Mouse (Mus musculus): Measurements from ENCODE around the gene Pde11a. TPM values are rescaled to one million over a fixed set of nuclear protein-coding genes. Genes with fewer than 3 reads are reported as not detected.

The Pde11a gene
- polyA plus RNA-seq, 1 experiment from 2014 or later: 0.23 TPM

DNA sequence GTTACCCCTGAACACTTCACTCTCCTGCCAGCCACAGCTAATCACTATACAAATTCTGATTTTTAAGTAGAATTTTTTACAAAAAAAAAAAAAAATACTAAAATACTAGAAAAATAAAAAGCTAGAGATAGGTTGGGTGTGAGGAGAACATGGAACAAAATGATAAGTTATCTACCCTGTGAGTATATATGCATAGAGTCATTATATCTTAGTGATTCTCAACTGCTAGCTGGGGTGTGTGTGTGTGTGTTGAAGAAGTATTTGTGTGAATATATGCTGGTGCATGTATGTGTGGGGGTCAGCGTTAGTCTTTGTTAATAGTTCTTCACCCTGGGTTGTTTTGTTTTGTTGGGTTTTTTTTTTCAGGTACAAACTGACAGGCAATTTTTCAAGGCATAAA lies 69.1 kb downstream of the Pde11a start:
- Histone ChIP-seq H3K27me3 (replicated peaks; ENCODE audit: control insufficient read depth, insufficient read depth, low read length) (no peaks in the 10 kb centered on the region), H3K36me3 (ENCODE audit: control insufficient read depth, insufficient read depth, low read length) (no peaks in the 10 kb centered on the region), H3K4me1 (ENCODE audit: control insufficient read depth, insufficient read depth, low read length) (no peaks in the 10 kb centered on the region), H3K9ac (ENCODE audit: low read depth, low read length) (no peak overlapping the region), H3K4me3 (ENCODE audit: low read length) (no peak overlapping the region), H3K9me3 (ENCODE audit: control insufficient read depth, low read length) (no peaks in the 10 kb centered on the region), H3K4me2 (ENCODE audit: low read depth, low read length) (no peak overlapping the region), H3K27ac (ENCODE audit: low read length) (no peak overlapping the region)
- no peak for ATAC-seq
- WGBS: 79% methylated on average over 1 of the region's 1 CpGs

DNA sequence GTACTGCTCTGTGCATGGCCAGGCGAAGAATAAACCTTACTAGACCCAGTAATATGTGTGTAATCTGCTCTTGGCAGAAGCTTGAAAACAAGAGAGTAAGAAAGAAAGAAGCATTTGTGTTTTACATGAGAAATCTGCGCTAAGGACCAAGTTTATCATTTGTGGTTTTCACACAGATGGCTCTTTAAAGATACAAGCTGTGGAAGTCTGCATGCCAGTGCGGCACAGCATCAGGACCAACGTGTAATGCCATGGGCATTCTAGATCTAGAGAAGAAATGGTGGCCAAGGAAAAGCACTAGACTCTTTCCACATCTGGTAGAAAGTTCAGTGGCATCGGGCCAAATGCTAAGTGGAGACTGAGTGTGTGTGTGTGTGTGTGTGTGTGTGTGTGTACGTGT lies 71.2 kb downstream of the Pde11a start:
- no peaks in the 10 kb centered on the region for H3K9me3 ChIP-seq (ENCODE audit: control insufficient read depth, low read length)
- no peaks in the 10 kb centered on the region for H3K27me3 ChIP-seq (replicated peaks; ENCODE audit: control insufficient read depth, insufficient read depth, low read length)
- ATAC-seq: no peak
- H3K27ac ChIP-seq (ENCODE audit: low read length): no peak overlapping the region
- H3K9ac ChIP-seq (ENCODE audit: low read depth, low read length): no peak overlapping the region
- no peaks in the 10 kb centered on the region for H3K4me1 ChIP-seq (ENCODE audit: control insufficient read depth, insufficient read depth, low read length)
- 87% methylated on average over 6 of the region's 6 CpGs for WGBS
- H3K4me3 ChIP-seq (ENCODE audit: low read length): no peak overlapping the region
- no peaks in the 10 kb centered on the region for H3K36me3 ChIP-seq (ENCODE audit: control insufficient read depth, insufficient read depth, low read length)
- no peak overlapping the region for H3K4me2 ChIP-seq (ENCODE audit: low read depth, low read length)

DNA sequence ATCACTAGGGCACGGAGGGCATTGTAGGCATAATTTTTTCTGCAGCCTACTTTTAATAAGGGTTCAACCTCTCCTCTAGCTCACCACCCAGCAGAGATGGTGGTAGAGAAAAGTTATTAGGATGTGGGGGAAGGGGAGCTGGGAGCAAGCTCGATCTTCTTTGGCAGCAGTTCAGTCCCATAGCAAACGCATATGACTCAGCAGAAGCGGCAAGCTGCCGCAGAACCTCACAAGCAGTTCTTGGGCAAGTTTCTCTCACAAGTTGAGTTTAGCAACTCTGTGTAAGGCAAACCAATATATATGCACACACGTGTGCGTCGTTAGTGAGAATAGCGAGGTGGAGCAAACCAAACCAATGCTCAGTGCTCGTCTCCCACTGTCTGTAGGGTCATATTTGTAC lies 72.0 kb downstream of the Pde11a start:
- WGBS: 80% methylated on average over 10 of the region's 10 CpGs
- Histone ChIP-seq H3K4me2 (ENCODE audit: low read depth, low read length) (no peak overlapping the region), H3K4me3 (ENCODE audit: low read length) (no peak overlapping the region), H3K27ac (ENCODE audit: low read length) (no peak overlapping the region), H3K27me3 (replicated peaks; ENCODE audit: control insufficient read depth, insufficient read depth, low read length) (no peaks in the 10 kb centered on the region), H3K9ac (ENCODE audit: low read depth, low read length) (no peak overlapping the region), H3K36me3 (ENCODE audit: control insufficient read depth, insufficient read depth, low read length) (no peaks in the 10 kb centered on the region), H3K9me3 (ENCODE audit: control insufficient read depth, low read length) (no peaks in the 10 kb centered on the region), H3K4me1 (ENCODE audit: control insufficient read depth, insufficient read depth, low read length) (no peaks in the 10 kb centered on the region)
- no peak for ATAC-seq

DNA sequence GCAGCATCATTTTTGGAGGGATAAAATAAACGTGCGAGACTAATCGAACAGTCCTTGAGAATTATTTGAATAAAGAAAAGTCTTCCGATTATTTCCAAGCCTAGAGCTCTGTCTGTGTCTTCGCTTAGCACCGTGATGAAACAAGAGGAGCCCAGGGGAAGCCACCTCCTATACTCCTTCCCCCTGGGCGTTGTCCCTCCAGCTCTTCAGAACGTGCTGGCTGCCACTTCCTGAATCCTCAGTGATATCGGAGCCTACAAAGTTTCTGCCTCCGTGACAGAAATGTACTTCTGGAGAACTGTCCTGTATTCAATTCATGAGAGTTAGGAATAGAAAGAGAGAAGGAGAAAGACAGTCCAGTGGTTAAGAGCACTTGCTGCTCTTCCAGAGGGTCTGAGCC lies 74.3 kb downstream of the Pde11a start:
- 71% methylated on average over 10 of the region's 10 CpGs for WGBS
- Histone ChIP-seq H3K4me3 (ENCODE audit: low read length) (no peak overlapping the region), H3K9me3 (ENCODE audit: control insufficient read depth, low read length) (no peaks in the 10 kb centered on the region), H3K9ac (ENCODE audit: low read depth, low read length) (no peak overlapping the region), H3K36me3 (ENCODE audit: control insufficient read depth, insufficient read depth, low read length) (no peaks in the 10 kb centered on the region), H3K27ac (ENCODE audit: low read length) (no peak overlapping the region), H3K4me2 (ENCODE audit: low read depth, low read length) (no peak overlapping the region), H3K27me3 (replicated peaks; ENCODE audit: control insufficient read depth, insufficient read depth, low read length) (no peaks in the 10 kb centered on the region), H3K4me1 (ENCODE audit: control insufficient read depth, insufficient read depth, low read length) (no peaks in the 10 kb centered on the region)
- ATAC-seq: no peak

DNA sequence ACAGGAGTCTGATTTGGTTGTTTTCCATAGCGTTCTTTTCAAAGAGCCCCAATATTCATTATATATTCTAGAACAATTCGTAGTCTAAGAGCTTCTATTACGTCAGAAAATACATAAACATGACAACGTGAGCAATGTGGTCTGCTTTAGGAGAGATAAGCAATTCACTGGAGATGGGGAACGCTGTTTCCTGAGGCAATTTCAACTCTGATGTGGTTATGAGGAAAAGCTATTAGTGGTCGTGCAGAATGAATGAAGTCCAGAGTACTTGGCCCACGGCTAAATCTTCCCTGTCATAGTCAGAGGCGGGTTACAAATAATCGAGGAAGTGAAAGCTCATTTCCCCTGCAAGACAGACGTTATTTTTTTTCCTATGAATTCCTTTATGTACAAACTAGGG lies 75.9 kb downstream of the Pde11a start:
- 55% methylated on average over 10 of the region's 10 CpGs for whole genome bisulfite sequencing
- H3K9me3 ChIP-seq (ENCODE audit: control insufficient read depth, low read length): no peaks in the 10 kb centered on the region
- H3K4me1 ChIP-seq (ENCODE audit: control insufficient read depth, insufficient read depth, low read length): no peaks in the 10 kb centered on the region
- no peak overlapping the region for H3K9ac ChIP-seq (ENCODE audit: low read depth, low read length)
- no peaks in the 10 kb centered on the region for H3K27me3 ChIP-seq (replicated peaks; ENCODE audit: control insufficient read depth, insufficient read depth, low read length)
- H3K4me2 ChIP-seq (ENCODE audit: low read depth, low read length): no peak overlapping the region
- no peak overlapping the region for H3K27ac ChIP-seq (ENCODE audit: low read length)
- no peaks in the 10 kb centered on the region for H3K36me3 ChIP-seq (ENCODE audit: control insufficient read depth, insufficient read depth, low read length)
- no peak overlapping the region for H3K4me3 ChIP-seq (ENCODE audit: low read length)
- no peak for ATAC-seq

DNA sequence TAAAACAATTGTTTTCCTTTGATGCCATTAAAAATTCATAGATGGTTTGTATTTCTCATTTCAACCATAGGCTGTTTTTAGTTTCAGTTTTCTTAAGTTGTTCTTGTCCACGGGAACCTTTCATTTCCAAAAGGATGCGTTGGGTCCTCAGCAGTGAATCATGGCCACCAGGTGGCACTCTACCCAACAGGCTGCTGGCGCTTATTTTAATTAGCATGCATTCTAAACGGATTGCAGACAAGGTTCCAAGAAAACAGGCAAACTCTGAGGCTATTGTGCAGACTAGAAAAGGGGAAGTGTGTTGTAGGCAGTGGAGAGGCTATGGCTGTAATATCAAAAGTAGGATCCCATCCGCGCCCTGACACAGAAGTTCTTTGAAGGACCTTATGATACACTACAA lies 83.7 kb downstream of the Pde11a start:
- Histone ChIP-seq H3K4me3 (ENCODE audit: low read length) (no peak overlapping the region), H3K9ac (ENCODE audit: low read depth, low read length) (no peak overlapping the region), H3K4me1 (ENCODE audit: control insufficient read depth, insufficient read depth, low read length) (no peaks in the 10 kb centered on the region), H3K27me3 (replicated peaks; ENCODE audit: control insufficient read depth, insufficient read depth, low read length) (no peaks in the 10 kb centered on the region), H3K36me3 (ENCODE audit: control insufficient read depth, insufficient read depth, low read length) (no peaks in the 10 kb centered on the region), H3K27ac (ENCODE audit: low read length) (no peak overlapping the region), H3K9me3 (ENCODE audit: control insufficient read depth, low read length) (no peaks in the 10 kb centered on the region), H3K4me2 (ENCODE audit: low read depth, low read length) (no peak overlapping the region)
- 46% methylated on average over 6 of the region's 6 CpGs for WGBS
- no peak for ATAC-seq

DNA sequence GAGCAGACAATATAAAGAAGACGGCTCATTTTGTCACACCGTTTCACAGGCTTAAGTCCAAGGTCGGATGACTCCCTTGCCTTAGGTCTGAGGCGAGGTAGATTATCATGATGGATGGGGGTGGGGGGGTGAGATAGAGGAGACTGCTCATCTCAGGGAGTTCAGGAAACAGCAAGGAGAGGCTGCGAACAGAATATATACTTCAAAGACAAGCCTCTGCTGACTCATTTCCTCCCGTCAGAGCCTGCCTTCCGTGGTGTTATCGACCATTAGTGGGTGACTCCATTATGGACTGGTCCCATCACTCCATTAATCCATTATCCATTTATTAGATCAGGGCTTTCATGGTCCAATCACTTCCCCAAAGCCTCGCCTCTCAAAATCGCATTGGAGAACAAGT lies 87.2 kb downstream of the Pde11a start:
- 84% methylated on average over 10 of the region's 10 CpGs for WGBS
- no peak for ATAC-seq
- no peak overlapping the region for H3K4me3 ChIP-seq (ENCODE audit: low read length)
- H3K9me3 ChIP-seq (ENCODE audit: control insufficient read depth, low read length): no peaks in the 10 kb centered on the region
- H3K9ac ChIP-seq (ENCODE audit: low read depth, low read length): no peak overlapping the region
- no peaks in the 10 kb centered on the region for H3K27me3 ChIP-seq (replicated peaks; ENCODE audit: control insufficient read depth, insufficient read depth, low read length)
- no peaks in the 10 kb centered on the region for H3K4me1 ChIP-seq (ENCODE audit: control insufficient read depth, insufficient read depth, low read length)
- no peak overlapping the region for H3K27ac ChIP-seq (ENCODE audit: low read length)
- no peak overlapping the region for H3K4me2 ChIP-seq (ENCODE audit: low read depth, low read length)
- H3K36me3 ChIP-seq (ENCODE audit: control insufficient read depth, insufficient read depth, low read length): no peaks in the 10 kb centered on the region

DNA sequence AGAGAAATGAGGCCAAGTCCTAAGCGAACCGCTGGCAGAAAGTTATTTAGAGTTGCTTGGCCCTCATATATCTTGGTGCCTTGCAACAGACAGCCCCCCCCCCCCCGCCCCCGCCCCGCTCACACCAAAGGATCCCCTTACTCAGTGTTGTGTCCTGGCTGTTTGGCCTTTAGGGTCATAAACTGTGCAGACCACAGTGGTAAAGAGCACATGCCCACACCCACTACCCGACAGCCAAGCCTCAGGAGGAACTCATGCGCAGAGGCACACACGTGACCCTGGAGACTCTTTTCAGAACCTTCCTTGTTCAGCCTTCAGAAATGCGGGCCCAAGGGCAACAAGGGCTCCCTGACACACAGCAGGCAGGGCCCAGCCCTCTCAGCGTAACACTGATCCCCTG lies 90.3 kb downstream of the Pde11a start:
- Histone ChIP-seq H3K27ac (ENCODE audit: low read length) (no peak overlapping the region), H3K9me3 (ENCODE audit: control insufficient read depth, low read length) (no peaks in the 10 kb centered on the region), H3K4me2 (ENCODE audit: low read depth, low read length) (no peak overlapping the region), H3K4me3 (ENCODE audit: low read length) (no peak overlapping the region), H3K36me3 (ENCODE audit: control insufficient read depth, insufficient read depth, low read length) (no peaks in the 10 kb centered on the region), H3K9ac (ENCODE audit: low read depth, low read length) (no peak overlapping the region), H3K27me3 (replicated peaks; ENCODE audit: control insufficient read depth, insufficient read depth, low read length) (no peaks in the 10 kb centered on the region), H3K4me1 (ENCODE audit: control insufficient read depth, insufficient read depth, low read length) (no peaks in the 10 kb centered on the region)
- WGBS: 59% methylated on average over 10 of the region's 10 CpGs
- ATAC-seq: no peak

DNA sequence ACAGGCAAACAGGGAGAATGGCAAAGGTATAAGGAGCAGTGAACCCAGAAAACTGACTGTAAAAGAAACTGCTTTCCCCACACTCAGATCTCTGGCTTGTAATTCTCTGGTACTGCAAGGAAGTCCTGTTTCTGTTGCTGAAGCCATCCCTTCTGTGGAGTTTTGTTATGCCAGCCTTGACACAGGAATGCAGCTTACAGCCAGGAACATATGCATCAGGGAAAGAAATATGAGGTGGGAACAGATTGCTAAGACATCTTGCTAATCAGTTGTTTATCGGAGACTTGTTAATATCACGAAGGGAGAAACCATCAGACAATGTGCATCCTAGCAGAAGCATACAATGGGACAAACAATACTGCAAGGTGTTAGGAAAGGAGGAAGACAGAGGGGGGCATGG lies 99.4 kb downstream of the Pde11a start:
- no peaks in the 10 kb centered on the region for H3K4me1 ChIP-seq (ENCODE audit: control insufficient read depth, insufficient read depth, low read length)
- H3K27me3 ChIP-seq (replicated peaks; ENCODE audit: control insufficient read depth, insufficient read depth, low read length): no peaks in the 10 kb centered on the region
- H3K9ac ChIP-seq (ENCODE audit: low read depth, low read length): no peak overlapping the region
- no peaks in the 10 kb centered on the region for H3K36me3 ChIP-seq (ENCODE audit: control insufficient read depth, insufficient read depth, low read length)
- no peak overlapping the region for H3K4me2 ChIP-seq (ENCODE audit: low read depth, low read length)
- no peak overlapping the region for H3K27ac ChIP-seq (ENCODE audit: low read length)
- WGBS: 75% methylated on average over 2 of the region's 2 CpGs
- no peak overlapping the region for H3K4me3 ChIP-seq (ENCODE audit: low read length)
- no peaks in the 10 kb centered on the region for H3K9me3 ChIP-seq (ENCODE audit: control insufficient read depth, low read length)
- no peak for ATAC-seq

DNA sequence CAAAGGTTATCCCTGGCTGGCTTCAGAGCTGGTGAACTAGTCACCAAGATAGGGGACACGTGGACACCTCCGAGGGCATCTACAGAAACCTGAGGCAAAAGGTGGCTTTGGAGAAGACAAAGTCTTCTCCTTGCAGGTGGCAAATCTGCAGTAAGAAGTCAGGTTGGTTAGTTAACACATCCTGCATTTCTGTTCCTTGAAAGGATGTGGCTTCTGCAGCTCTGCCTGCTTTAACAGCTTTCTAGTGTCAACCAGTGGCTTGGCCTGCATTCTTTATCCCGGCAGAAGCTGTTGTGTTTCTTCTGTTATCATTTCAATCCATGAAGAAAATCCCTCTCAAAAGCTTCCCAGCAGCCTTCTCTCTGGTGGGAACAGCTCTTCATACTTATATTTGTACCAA lies 100.1 kb downstream of the Pde11a start:
- ATAC-seq: no peak
- Histone ChIP-seq H3K4me1 (ENCODE audit: control insufficient read depth, insufficient read depth, low read length) (no peaks in the 10 kb centered on the region), H3K27ac (ENCODE audit: low read length) (no peak overlapping the region), H3K9me3 (ENCODE audit: control insufficient read depth, low read length) (no peaks in the 10 kb centered on the region), H3K4me2 (ENCODE audit: low read depth, low read length) (no peak overlapping the region), H3K27me3 (replicated peaks; ENCODE audit: control insufficient read depth, insufficient read depth, low read length) (no peaks in the 10 kb centered on the region), H3K36me3 (ENCODE audit: control insufficient read depth, insufficient read depth, low read length) (no peaks in the 10 kb centered on the region), H3K9ac (ENCODE audit: low read depth, low read length) (no peak overlapping the region), H3K4me3 (ENCODE audit: low read length) (no peak overlapping the region)
- WGBS: 69% methylated on average over 3 of the region's 3 CpGs
